Mouse (Mus musculus) embryonic facial prominence, embryonic 15.5 days (tissue): Measurements from ENCODE around the gene Ndufaf2. TPM values are rescaled to one million over a fixed set of nuclear protein-coding genes. Genes with fewer than 3 reads are reported as not detected.

Experiments
- ATAC-seq: fragments of 200-750 bp; cut with Nextera tagmentation; 2 replicates; pipeline ENCODE4 v1.8.0; 2017; ENCODE audit warnings: low read depth, moderate TSS enrichment; ENCODE audit not compliant: insufficient number of reproducible peaks, low FRiP score, low TSS enrichment
- H3K27ac ChIP-seq: fragments of 300-500 bp; sonication (generic); replicated peaks from 2 replicates; pipeline ENCODE4 v1.5.1; 2015; ENCODE audit warnings: mild to moderate bottlenecking, inconsistent platforms
- H3K27me3 ChIP-seq: fragments of 300-500 bp; sonication (generic); 2 replicates; pipeline ENCODE4 v1.6.1; 2015; ENCODE audit warnings: inconsistent platforms
- H3K36me3 ChIP-seq: fragments of 300-500 bp; sonication (generic); 2 replicates; pipeline ENCODE4 v1.6.1; 2015; ENCODE audit warnings: mild to moderate bottlenecking, inconsistent platforms
- H3K4me1 ChIP-seq: fragments of 300-500 bp; sonication (generic); 2 replicates; pipeline ENCODE4 v1.6.1; 2015; ENCODE audit warnings: inconsistent platforms
- H3K4me2 ChIP-seq: fragments of 300-500 bp; sonication (generic); replicated peaks from 2 replicates; pipeline ENCODE4 v1.6.1; 2015; ENCODE audit warnings: mild to moderate bottlenecking, inconsistent platforms
- H3K4me3 ChIP-seq: fragments of 300-500 bp; sonication (generic); replicated peaks from 2 replicates; pipeline ENCODE4 v1.5.1; 2015; ENCODE audit warnings: mild to moderate bottlenecking, inconsistent platforms
- H3K9ac ChIP-seq: fragments of 300-500 bp; sonication (generic); 2 replicates; pipeline ENCODE4 v1.6.1; 2015; ENCODE audit warnings: inconsistent platforms
- H3K9me3 ChIP-seq: fragments of 300-500 bp; sonication (generic); replicated peaks from 2 replicates; pipeline ENCODE4 v1.6.1; 2016; ENCODE audit warnings: inconsistent platforms
- WGBS: fragments of 180-500 bp; shearing (Covaris S2); methylation state at CpG from one replicate; pipeline ENCODE4 v1.1.7; 2015; 5-methylcytosine and 5-hydroxymethylcytosine counted together
- polyA plus RNA-seq: library from polyadenylated mRNA; unstranded; fragments of >200 nt; fragmentation: Nextera tagmentation; extraction: Ambion mirVana; gene quantifications from 2 replicates; pipeline ENCODE4 v1.2.1, GENCODE M21; 2015

Gene Ndufaf2
- polyA plus RNA-seq, 1 experiment from 2014 or later: 59.2 TPM

DNA sequence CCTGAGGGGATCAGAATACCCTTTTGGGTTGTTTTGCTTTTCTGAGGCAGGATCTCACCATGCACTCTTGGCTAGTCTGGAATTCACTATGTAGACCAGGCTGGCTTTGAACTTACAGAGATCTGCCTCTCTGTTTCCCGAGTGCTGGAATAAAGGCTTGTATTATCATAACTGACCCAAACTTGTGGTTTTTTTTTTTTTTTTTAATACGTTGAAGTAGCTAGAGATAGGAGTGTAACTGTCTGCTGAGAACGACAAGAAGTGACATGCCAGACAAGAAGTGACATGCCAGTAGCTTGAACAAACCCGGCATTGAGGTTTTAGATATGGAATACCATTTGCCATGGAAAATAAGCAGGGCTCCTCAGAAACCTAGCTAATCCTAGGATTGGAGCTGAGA is 125.6 kb downstream of the Ndufaf2 start:
- 75% methylated on average over 4 of the region's 4 CpGs for WGBS
- H3K9me3 ChIP-seq: no peaks in the 10 kb centered on the region
- no peaks in the 10 kb centered on the region for H3K27me3 ChIP-seq
- H3K36me3 ChIP-seq: no peaks in the 10 kb centered on the region
- no peaks in the 10 kb centered on the region for H3K4me1 ChIP-seq
- ATAC-seq: no peak
- H3K4me3 ChIP-seq: no peak overlapping the region
- H3K4me2 ChIP-seq: no peak overlapping the region
- H3K9ac ChIP-seq: no peak overlapping the region
- H3K27ac ChIP-seq: no peak overlapping the region

DNA sequence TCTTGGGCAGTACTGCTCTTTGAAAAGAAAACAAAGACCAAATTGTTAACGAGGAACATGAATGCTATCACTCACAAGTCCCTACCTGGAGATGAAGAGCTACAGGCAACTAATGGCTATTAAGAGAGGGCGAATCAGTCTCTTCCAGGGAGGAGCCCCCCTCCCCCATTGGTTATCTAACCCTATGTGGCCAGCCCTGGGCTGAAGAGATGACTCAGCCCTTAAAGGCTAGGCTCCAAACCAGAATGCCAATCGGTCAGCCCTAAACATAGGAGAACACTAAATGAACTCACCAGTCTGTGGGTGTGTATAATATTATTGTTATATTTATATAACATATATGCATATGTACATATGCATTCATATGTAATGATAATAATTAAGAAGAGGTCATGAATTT is 132.6 kb downstream of the Ndufaf2 start:
- H3K9me3 ChIP-seq: no peaks in the 10 kb centered on the region
- 56% methylated on average over 3 of the region's 3 CpGs for WGBS
- H3K36me3 ChIP-seq: no peaks in the 10 kb centered on the region
- no peak for ATAC-seq
- H3K4me1 ChIP-seq: no peaks in the 10 kb centered on the region
- no peak overlapping the region for H3K4me2 ChIP-seq
- H3K9ac ChIP-seq: no peak overlapping the region
- no peak overlapping the region for H3K4me3 ChIP-seq
- no peak overlapping the region for H3K27ac ChIP-seq
- no peaks in the 10 kb centered on the region for H3K27me3 ChIP-seq

DNA sequence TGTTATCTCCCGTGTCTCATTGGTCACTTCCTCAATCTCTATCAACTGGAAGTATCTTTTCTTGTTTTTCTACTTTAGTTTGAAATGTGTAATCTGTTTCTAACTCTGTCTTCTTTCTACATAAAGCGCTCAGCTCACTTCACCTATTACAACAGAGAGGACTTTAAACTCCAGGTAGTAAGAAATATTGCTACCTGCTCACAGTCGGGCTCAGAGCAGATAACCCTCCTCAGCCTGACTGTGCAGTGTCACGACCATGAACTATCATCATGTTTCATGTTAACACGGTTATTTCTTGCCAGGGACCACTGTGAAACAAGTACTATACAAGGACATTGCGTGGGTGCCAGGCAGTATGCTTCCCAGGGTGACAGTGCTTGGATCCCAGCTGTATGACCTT is 141.1 kb downstream of the Ndufaf2 start:
- Histone ChIP-seq H3K27ac (no peak overlapping the region), H3K27me3 (no peaks in the 10 kb centered on the region), H3K36me3 (no peaks in the 10 kb centered on the region), H3K4me3 (no peak overlapping the region), H3K4me1 (no peaks in the 10 kb centered on the region), H3K9ac (no peak overlapping the region), H3K4me2 (no peak overlapping the region), H3K9me3 (no peaks in the 10 kb centered on the region)
- WGBS: 77% methylated on average over 6 of the region's 6 CpGs
- ATAC-seq: no peak

DNA sequence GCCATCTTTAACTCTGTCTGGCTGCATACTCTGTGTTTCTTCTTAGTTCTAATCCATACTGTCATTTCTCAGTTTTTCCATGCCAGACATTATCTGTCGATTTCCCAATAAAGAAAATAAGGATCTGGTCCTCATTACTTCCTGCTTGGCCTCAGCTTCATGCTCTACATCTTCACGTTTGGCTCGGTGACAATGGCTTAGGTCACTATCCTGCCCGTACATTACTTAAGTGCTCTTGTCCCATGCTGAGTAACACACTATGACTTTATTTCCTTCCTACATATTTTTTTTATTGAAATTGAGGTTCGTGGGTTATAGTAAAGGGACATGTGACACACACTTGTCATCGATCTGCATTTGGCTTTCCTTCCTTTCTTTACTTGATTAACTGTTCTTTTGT is 143.3 kb downstream of the Ndufaf2 start:
- no peaks in the 10 kb centered on the region for H3K4me1 ChIP-seq
- H3K4me3 ChIP-seq: no peak overlapping the region
- WGBS: 71% methylated on average over 6 of the region's 6 CpGs
- no peak for ATAC-seq
- no peaks in the 10 kb centered on the region for H3K9me3 ChIP-seq
- no peak overlapping the region for H3K9ac ChIP-seq
- no peak overlapping the region for H3K4me2 ChIP-seq
- no peaks in the 10 kb centered on the region for H3K27me3 ChIP-seq
- H3K27ac ChIP-seq: no peak overlapping the region
- H3K36me3 ChIP-seq: no peaks in the 10 kb centered on the region

DNA sequence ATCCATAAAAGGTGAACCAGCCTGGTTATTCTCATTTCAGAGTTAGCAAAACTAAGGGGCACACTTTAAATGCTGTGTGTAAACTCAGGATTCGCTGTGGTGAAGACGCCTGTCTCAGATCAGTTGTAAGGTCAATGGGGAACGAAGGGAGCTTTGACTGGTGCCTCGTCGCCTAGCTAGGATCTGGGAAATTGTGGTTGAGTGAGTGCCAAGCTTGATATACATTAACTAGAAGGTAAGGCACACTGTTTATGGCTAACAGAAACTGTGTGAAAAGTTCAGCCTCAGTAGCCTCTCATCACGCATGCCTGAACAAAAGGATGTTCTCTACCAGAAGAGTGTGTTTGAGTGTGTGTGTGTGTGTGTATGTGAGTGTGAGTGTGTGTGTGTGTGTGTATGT is 144.6 kb downstream of the Ndufaf2 start:
- WGBS: 83% methylated on average over 6 of the region's 6 CpGs
- Histone ChIP-seq H3K36me3 (no peaks in the 10 kb centered on the region), H3K4me3 (no peak overlapping the region), H3K27ac (no peak overlapping the region), H3K9me3 (no peaks in the 10 kb centered on the region), H3K4me2 (no peak overlapping the region), H3K4me1 (no peaks in the 10 kb centered on the region), H3K27me3 (no peaks in the 10 kb centered on the region), H3K9ac (no peak overlapping the region)
- no peak for ATAC-seq

DNA sequence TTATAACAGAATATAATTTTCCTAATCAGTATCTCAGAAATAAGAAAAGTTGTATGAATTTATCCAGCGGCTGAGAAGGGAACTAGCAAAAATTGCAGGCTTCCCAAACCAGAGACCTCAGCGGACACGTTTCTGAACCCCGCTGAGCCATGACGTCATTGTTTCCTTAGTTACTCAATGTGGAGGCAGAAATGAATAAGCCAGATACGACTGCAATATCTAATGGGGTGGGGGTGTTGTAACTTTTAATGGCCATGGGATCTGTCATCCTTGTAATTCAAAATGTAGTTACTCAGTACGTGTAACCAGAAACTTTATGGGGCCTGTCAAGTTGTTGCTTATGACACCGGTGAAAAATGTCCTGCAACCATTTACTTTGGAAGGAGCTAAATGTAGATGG is 145.3 kb downstream of the Ndufaf2 start:
- Histone ChIP-seq H3K4me3 (no peak overlapping the region), H3K4me1 (no peaks in the 10 kb centered on the region), H3K27ac (no peak overlapping the region), H3K9me3 (no peaks in the 10 kb centered on the region), H3K36me3 (no peaks in the 10 kb centered on the region), H3K9ac (no peak overlapping the region), H3K27me3 (no peaks in the 10 kb centered on the region), H3K4me2 (no peak overlapping the region)
- no peak for ATAC-seq
- 83% methylated on average over 8 of the region's 8 CpGs for WGBS

DNA sequence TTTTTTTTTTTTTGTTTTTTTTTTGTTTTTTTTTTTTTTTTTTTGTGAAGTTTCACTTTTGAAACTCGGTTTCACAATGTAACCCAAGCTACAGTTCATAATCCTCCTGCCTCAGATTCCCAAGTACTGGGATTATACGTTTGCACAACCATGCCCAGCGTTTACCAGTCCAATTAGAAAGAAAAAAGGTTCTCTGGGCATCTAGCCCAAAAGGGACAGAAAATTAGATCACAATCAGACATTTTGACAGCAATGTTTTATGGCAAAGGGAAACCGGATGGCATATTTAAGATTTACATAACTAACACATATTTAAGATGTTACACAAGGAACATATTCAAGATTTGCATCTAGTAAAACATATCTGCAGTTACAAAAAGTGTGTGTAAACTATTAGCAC is 150.6 kb downstream of the Ndufaf2 start:
- ATAC-seq: no peak
- no peak overlapping the region for H3K27ac ChIP-seq
- no peaks in the 10 kb centered on the region for H3K4me1 ChIP-seq
- H3K27me3 ChIP-seq: no peaks in the 10 kb centered on the region
- H3K9me3 ChIP-seq: no peaks in the 10 kb centered on the region
- WGBS: 72% methylated on average over 4 of the region's 4 CpGs
- H3K4me3 ChIP-seq: no peak overlapping the region
- no peaks in the 10 kb centered on the region for H3K36me3 ChIP-seq
- no peak overlapping the region for H3K4me2 ChIP-seq
- no peak overlapping the region for H3K9ac ChIP-seq

DNA sequence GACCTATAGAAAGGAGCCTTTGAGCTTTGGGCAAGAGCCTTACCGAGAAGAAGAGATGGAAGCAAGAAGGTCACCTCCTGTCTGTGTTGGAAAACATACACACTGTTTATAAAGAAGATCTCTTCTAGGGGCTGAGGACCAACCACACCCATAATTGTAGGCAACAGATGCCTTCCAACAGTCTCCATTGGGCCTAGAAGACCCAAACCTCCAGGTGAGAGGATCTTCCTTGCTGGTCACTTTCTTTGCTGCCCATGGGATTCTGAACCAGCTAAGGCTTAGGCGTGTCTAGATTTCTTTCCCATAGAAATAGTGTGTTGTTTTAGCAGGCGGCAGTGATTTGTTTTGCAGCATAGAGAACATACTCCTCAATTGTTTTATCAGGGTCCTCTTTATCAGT is 162.1 kb downstream of the Ndufaf2 start:
- WGBS: 94% methylated on average over 3 of the region's 3 CpGs

DNA sequence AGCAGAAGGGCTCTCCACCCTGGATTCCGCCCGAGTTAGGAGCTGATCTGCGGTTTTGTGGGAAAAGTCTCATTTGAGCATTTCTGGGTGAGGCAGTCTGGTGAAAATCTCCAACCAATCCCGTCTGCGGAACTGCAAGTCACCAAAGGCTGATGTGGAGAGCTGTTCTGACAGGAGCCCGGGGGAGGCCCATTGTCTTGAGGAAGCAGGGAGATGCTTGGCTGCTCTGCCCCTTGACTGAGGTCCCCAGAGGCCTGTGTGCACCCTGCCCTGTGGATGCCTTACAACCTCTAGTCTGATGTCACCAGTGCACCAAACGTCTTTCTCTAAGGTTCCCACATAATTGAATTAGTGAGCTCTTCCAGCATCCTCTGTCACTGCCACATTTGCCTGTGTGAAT is 163.2 kb downstream of the Ndufaf2 start:
- no peaks in the 10 kb centered on the region for H3K27me3 ChIP-seq
- H3K36me3 ChIP-seq: no peaks in the 10 kb centered on the region
- no peak overlapping the region for H3K27ac ChIP-seq
- no peaks in the 10 kb centered on the region for H3K4me1 ChIP-seq
- no peak overlapping the region for H3K4me2 ChIP-seq
- WGBS: 61% methylated on average over 7 of the region's 7 CpGs
- no peak overlapping the region for H3K9ac ChIP-seq
- H3K9me3 ChIP-seq: no peaks in the 10 kb centered on the region
- no peak for ATAC-seq
- H3K4me3 ChIP-seq: no peak overlapping the region

More for the DNA sequence above, 162.1 kb downstream of the Ndufaf2 start:
- Histone ChIP-seq H3K27me3 (no peaks in the 10 kb centered on the region), H3K4me3 (no peak overlapping the region), H3K4me1 (no peaks in the 10 kb centered on the region), H3K4me2 (no peak overlapping the region), H3K27ac (no peak overlapping the region), H3K36me3 (no peaks in the 10 kb centered on the region), H3K9me3 (no peaks in the 10 kb centered on the region), H3K9ac (no peak overlapping the region)
- ATAC-seq: no peak

DNA sequence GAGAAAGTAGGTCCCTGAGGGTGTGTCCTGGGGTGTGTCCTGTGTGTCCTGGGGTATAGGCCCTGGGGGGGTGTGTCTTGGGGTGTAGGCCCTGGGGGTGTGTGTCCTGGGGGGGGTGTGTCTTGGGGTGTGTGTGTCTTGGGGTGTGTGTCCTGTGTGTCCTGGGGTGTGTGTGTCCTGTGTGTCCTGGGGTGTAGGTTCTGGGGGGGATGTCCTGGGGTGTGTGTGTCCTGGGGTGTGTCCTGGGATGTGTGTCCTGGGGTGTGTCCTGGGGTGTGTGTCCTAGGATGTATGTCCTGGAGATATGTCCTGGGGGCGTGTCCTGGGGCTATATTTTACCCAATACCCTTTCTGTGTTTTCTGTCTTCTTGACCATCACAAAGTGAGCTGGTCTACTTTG is 165.8 kb downstream of the Ndufaf2 start:
- Histone ChIP-seq H3K9ac (no peak overlapping the region), H3K4me1 (no peaks in the 10 kb centered on the region), H3K36me3 (no peaks in the 10 kb centered on the region), H3K9me3 (no peaks in the 10 kb centered on the region), H3K4me3 (no peak overlapping the region), H3K4me2 (no peak overlapping the region), H3K27ac (no peak overlapping the region), H3K27me3 (no peaks in the 10 kb centered on the region)
- peak; percentile 67 for ATAC-seq
- WGBS: 64% methylated on average over 1 of the region's 1 CpGs

DNA sequence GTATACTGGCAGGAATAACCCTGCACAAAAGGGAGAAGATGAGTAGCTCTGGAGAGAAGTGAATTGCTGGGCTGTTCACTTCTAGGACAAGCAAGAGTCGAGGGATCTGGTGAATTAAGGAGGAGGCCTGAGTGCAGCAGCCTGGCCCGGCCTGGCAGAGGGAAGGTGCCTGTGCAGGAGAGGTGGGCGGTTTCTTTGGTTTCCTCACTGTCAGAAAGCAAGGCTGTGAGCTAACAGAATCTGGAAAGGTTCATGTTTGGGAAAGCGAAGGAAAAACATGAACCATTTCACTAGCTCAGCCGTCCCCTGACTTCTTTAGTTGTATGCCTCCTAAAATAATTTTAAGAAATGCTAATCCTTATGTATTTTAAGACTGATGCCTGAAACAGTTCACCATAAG is 173.8 kb downstream of the Ndufaf2 start:
- Histone ChIP-seq H3K36me3 (no peaks in the 10 kb centered on the region), H3K27ac (no peak overlapping the region), H3K4me3 (no peak overlapping the region), H3K9me3 (no peaks in the 10 kb centered on the region), H3K4me2 (no peak overlapping the region), H3K4me1 (no peaks in the 10 kb centered on the region), H3K9ac (no peak overlapping the region), H3K27me3 (no peaks in the 10 kb centered on the region)
- WGBS: 76% methylated on average over 5 of the region's 5 CpGs
- no peak for ATAC-seq

DNA sequence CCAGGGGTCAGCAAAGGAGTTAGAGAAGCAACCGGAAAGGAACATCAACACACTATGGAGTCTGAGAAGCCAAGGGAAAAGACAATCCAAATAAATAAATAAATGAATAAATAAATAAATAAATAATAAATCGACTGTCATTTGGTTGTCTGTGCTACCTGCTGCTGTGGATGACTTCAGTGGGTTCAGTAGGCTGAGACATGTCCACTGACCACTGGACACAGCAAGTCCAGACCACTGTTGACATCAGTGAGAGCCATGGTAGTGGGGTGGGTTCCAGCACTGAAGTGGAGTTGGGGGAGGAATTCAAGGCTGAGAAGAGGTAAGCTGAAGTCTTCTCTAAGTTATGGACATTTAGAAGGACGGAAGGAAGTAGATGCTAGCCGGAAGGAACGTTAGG is 174.2 kb downstream of the Ndufaf2 start:
- H3K36me3 ChIP-seq: no peaks in the 10 kb centered on the region

More for the DNA sequence above, 174.2 kb downstream of the Ndufaf2 start:
- H3K9ac ChIP-seq: no peak overlapping the region
- no peak overlapping the region for H3K4me2 ChIP-seq
- ATAC-seq: no peak
- H3K27ac ChIP-seq: no peak overlapping the region
- H3K4me1 ChIP-seq: no peaks in the 10 kb centered on the region
- 89% methylated on average over 5 of the region's 5 CpGs for WGBS
- H3K4me3 ChIP-seq: no peak overlapping the region
- no peaks in the 10 kb centered on the region for H3K9me3 ChIP-seq
- no peaks in the 10 kb centered on the region for H3K27me3 ChIP-seq
